Mouse (Mus musculus): Measurements from ENCODE around the gene Acad12.

Acad12 gene

DNA sequence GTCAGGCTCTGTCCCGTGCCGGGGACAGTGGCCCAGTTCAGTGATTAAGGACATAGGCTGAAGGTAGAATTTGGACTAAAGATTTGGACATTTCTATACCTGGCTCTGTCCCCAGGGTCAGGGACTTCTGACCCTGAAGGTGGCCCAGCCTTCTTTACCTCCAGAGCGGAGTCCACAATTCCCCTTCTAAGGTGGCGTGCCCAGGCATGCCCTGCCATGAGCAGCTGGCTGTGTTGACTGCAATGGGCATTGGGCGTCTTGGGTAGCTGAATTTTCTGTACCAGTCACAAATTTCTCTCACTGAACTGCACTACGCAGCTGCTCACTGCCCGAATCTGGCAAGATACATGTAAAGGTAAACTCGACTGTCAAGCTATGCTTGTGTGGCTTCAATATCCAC is 36.8 kb downstream of the Acad12 start:
- no peak for DNase-seq

DNA sequence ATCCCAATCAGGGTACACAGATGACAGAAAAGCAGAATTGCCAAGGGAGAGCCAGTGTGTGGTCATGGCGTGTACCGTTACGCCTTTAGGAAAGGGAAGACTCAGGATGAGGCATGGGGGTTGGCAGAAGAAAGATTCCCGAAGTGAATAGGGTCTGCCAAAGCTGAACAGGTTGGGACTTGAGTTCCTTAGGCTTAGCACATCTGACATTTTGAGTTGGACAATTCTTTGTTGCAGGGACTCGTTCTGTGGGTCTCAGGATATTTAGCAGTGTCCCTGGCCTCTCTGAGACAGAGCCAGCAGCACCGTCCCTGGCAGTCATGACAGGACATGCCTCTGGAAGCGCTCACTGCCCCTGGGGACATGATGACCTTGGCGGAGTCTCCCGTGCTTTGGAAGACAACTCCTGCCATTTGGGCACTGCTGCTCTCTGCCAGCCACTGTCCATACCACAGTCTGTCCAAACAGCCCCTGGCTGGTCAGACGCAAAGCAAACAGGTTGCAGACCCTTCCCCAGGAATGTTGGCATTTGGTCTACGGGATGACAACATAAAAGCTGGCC is 41.7 kb downstream of the Acad12 start:
- DNase-seq: no peak

DNA sequence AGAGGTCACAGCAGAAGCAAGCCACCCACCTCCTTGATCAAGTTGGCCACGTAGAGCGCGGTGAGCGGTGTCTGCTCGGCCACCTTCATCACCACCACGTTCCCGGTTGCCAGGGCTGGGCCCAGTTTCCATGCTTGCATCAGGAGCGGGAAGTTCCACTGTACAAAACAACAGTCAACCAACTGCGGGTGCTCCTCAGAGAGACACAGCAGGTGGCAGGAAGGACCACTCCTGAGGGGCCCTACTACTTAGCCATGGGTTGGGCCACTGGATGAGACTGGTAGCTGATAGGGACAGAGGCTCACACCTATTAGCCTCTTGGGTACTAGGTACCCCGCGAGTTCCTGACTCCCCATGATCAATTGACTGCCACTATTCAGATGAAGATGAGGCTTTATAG is 42.9 kb downstream of the Acad12 start:
- no peak for DNase-seq

- no peak for DNase-seq
These were observed 44.6 kb downstream of the Acad12 start for GRCm38 (mm10) chr5:121574145-121574544.

DNA sequence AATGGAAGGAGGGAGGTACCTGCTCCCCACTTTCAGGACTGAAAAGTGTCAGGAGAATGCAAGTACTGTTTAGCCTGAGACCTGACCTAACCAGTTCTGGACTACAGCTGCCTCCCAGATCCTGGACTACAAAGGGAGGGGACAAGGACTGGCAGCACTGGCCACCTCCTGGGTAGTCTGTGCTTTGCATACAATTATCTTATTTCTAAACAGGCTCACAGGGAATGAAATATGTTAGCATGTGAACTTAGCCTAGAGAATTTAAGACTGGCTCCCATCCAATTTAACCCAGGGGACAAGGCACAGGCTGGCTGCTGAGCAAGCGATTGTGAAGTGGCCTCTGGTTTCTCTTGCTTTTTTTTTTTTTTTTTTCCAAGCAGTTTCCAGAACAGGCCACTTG is 48.0 kb downstream of the Acad12 start:
- peak; percentile 19 for DNase-seq

DNA sequence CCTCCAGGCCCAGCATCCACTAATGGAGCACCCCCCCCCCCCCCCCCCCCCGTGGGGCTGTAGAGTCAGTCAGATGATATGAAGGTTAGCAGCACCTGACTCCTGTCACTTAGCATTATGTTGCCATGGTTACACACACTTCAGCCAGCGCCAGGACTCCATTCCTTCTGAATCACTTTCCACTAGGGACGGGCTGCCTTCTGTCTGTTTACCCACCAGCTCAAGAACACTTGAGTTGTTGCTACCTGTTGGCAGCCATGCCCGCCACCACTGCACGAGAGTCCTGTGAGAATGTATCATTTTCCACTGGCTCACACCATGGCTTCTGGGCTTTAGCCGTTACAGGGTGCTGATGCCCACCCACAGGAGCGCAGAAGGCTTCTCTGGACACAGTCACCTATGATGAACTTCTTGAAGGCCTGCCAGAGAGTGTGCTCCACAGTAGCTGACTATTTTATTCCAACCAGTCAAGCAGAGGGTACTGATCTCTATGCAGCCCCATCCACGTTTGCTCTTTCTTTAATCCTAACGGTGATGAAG is 48.8 kb downstream of the Acad12 start:
- DNase-seq: peak; percentile 88

DNA sequence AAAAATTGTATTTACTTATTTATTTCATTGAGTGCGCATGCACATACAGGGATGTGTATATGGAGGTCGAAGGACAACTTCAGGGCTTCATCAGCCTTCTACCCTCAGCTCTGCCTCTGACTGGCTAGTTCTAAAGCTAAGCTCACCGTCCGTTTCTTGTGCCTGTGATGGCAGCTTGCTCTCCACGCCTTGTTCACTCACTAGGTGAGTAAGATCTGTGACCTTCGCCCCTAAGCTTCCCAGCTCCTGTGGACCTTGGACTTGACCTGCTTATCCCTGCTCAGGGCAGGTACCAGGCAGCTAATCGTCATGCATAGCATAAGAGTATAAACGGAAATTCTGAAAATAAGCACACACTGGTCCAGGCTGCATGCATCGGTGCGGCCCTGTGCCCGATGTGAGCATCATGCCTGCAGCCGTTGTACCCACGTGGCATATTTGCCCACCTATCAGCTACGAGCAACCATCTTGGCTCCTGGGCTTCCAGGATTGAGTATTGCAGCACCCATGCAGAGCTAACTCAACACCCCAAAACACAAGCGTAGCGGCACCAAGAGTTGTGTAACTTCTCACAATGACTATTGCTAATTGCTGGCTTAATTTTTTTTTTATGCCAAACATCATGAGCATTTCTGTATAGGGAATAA is 52.6 kb downstream of the Acad12 start:
- DNase-seq: no peak

- peak; percentile 96 for DNase-seq
These were observed 54.3 kb downstream of the Acad12 start for GRCm38 (mm10) chr5:121564468-121564895.

- DNase-seq: no peak
These were observed 56.3 kb downstream of the Acad12 start for GRCm38 (mm10) chr5:121562436-121562835.

DNA sequence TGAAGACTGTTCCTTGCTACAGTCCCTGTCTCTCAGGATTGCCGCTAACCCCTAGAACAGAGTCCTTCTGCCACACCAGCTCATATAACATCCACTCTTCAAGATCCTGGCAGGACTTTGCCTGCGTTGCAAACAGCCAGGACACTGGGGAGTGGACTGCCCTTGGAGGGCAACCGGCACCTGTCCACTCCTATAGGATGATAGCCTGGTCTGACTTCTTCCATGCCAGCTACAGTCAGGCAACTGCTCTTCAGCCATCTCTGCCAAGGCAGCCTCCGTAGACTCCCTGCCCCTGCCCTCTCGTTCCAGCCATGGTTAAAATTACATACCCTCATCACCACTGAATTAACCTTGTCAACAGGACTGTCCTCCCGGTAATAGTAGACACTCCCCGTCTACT is 69.5 kb downstream of the Acad12 start:
- DNase-seq: no peak

DNA sequence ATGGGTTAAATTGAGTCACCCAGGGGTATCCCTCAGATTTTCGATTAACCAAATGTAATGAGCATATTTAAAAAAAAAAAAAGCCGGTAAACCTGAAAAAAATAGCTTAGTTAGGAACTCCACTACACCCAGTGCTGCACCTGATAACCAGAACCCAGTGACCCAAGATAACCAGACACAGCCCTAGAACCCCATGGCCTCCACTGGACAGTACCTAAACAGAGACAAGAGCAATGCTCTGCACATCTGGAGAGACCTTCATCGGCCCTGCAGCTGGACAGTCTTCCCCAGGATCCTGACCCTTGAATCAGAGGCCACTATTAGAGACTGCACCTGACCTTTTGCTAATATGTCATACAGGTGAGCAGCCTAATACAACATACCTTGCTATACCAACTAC is 71.7 kb downstream of the Acad12 start:
- DNase-seq: no peak
